Mouse (Mus musculus): Measurements from ENCODE around the gene Pef1.
A peak's percentile ranks its signal among the peaks of the same experiment; 100 is the strongest.

Gene Pef1

DNA sequence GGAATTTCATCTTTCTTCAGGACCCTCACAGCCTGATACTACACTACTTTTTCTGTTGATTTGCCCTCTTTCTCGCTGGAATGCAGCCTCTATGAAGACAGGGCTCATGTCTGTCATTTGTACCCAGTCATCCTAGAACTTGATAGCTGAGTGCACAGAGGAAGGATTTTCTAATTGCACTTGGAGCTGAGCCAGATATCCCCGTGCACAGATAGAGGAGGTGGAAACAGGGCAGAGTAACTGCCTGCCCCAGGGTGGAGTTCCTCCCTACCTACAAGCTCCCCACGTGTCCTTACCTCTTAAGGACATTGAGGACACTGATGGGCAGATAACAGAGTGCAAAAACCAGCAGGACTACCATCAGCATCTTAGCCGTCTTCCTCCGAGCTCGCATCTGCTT, 31.0 kb downstream of the Pef1 start:
- peak in 1 of 2 experiments; percentile 28 for DNase-seq (ENCODE audit: inconsistent age in 2 of 2, low spot score in 1 of 2)

DNA sequence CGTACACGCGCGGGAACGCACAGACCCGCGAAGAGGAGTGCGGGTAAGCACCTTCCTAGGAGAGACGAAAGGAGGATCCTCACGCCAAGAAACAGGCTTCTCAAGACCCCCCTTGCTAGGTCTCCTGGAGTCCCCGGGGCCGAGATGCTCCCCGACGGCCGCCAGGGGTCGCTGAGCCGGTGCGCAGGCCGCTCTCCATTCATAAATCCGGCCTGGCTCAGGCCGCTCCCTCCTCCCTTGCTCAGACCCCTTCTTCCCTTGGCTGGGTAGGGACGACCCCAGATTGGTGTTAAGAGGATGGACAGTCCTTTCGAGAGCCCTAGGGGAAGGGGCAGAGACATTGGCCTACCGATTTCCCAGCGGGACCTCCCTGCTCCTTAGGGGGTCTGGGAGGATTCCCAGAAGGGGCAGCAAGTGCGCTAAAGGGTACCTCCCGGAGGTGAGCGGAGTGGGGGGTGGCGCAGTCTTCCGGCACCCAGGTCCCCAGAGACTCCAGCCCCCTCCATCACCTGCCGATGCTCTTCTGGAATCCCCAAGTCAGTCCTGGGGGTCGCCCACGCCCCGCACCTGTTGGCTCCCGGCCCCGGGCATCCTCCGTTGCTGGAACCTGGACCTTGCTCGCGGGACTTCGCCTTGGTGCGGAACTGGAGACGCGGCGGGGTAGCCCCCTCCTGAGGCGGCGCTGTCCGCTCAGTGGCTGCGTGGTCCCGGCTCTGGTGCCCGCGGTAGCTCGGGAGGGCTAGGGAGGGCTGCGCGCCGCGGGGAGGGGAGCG, 36.3 kb downstream of the Pef1 start:
- DNase-seq (ENCODE audit: inconsistent age in 2 of 2, low spot score in 1 of 2): peak; percentile 74 to 94

DNA sequence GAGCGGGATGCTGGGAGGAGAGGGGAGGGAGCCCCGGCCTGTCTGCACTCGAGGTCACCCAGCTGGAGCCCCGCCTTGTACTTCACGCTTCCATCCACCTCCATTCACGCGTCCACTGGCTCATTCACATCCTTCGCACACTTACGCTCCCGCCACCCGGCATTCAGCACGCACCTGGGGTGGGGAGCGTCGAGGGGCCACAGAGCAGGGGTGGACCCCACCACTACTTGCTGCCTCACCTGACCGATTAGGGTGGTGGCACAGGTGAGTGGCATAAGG, 36.8 kb downstream of the Pef1 start, which contains the start of gene Hcrtr1:
Gene Hcrtr1 (minus strand): TSS at position 146 of the 279 bp plus-strand sequence.
- no peak for DNase-seq (ENCODE audit: inconsistent age in 2 of 2, low spot score in 1 of 2)

DNA sequence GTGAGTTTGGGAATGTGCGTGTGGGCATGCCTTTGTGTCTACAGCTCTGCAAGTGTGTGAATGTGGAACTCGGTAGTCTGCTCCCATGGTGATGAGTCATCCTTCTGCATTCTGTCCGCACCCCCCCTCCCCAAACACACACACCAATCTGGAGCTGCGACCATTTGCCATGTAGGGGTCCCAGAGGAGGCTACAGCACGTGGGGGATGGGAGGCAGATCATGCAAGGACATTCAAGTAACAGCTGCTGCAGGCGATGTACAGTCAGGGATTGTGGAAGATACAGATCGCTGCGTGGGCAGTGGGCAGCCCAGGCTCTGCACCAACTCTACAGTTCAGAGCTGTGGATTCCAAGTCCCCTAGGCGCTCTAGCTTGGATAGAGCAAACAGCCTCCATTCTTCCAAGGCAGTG, 38.6 kb downstream of the Pef1 start:
- DNase-seq (ENCODE audit: inconsistent age in 2 of 2, low spot score in 1 of 2): peak in 1 of 2 experiments; percentile 58

DNA sequence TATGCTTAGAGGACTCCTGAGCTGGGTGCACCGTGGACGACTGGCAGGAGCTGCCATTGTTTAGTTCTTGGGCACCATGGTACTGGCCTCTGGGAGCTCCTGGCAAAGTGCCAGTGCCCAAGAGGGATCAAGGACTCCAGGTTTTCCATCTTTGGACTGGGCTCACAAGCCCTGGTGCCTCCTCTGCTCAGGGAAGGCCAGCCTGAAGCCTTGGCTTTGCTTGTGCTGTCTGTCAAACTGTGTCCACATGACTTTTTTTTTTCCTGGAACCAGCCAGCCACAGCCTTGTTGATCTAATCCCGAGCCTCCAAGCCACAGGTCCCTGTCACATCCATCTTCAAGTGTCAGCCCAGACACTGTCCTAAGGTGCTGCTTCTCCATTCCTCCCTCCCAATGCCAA, 39.4 kb downstream of the Pef1 start:
- DNase-seq (ENCODE audit: inconsistent age in 2 of 2, low spot score in 1 of 2): peak; percentile 68 to 91

DNA sequence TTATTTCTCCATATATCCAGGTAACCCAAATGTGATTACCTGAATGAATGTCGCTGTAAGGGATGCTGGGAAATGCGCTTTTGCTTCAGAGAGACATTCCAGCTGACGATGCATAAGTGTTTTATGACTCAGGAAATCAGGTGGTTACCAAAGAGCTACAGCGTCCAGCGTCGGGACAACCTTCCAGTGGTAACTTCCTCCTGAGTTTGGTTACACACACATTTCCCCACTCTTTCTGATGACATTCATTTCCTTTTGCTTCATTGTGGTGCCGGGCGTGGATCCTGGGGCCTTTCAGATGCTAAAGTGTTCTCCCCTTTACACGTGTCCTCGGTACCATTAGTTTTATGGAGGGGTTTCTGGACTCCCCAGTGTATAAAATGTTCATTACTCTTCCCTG, 46.0 kb downstream of the Pef1 start:
- DNase-seq (ENCODE audit: inconsistent age in 2 of 2, low spot score in 1 of 2): no peak

DNA sequence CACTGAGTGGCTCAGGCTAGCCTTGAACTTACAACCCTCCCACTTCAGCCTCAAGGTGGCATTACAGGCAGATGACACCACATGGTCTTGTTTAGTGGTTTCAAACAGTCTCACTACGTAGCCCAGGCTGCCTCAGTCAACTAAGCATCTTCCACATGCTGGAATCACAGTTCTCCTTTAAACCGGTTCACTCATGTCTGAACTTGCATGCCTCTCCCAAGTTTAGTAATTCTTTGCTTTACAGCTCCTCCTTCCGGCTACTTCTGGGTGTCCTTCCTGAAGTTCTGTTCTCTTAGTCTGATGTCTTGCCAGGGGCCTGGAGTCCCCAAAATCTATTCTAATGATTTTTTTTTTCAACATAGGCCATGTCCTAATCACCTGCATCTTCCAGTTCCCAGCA, 51.9 kb downstream of the Pef1 start:
- peak in 1 of 2 experiments; percentile 44 for DNase-seq (ENCODE audit: inconsistent age in 2 of 2, low spot score in 1 of 2)

DNA sequence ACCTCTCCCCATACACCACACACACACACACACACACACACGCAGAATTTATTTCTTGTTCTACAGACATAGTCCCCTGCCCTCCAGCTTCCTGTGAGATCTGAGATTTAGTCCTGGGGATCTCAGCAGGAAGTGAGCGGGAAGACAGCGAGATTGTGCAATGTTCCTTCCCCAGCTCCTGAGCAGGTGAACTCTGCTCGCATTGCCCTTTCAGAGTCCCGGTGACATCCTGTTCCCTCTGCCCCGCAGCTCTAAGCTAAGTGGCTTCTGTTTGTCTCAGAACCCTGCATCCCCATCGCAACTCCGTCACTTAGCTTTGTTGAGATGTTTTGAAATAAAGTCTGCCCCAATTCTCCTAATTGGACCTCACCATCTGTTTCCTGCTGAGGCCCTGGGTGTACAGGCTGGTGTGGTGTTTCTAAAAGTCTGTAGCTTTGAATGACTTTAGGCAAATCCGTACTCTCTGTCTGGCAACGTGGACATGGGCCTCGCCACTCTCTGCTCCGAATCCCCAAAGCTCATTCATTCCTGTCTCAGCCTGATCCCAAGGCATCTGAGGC, 54.5 kb downstream of the Pef1 start:
- peak in 1 of 2 experiments; percentile 30 for DNase-seq (ENCODE audit: inconsistent age in 2 of 2, low spot score in 1 of 2)

DNA sequence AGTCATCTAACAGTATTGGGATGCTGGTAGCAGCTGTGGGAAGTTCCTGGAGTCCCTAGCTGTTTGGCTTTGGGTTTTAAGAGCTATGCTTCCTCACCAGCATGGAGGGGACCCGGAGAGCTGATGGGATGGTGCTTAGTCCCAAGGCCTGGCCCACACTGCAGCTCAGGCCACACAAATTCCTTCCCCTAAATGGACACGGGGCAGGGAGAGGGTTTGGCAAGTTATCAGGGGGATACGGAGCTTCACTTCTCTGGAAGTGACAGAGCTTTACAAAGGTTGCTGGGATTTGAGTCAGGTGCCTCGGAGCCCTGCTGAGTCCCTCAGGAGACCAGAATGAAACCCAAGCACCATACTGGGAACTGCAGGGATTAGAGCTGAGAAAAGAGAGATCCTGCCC, 59.0 kb downstream of the Pef1 start:
- peak in 1 of 2 experiments; percentile 25 for DNase-seq (ENCODE audit: inconsistent age in 2 of 2, low spot score in 1 of 2)

DNA sequence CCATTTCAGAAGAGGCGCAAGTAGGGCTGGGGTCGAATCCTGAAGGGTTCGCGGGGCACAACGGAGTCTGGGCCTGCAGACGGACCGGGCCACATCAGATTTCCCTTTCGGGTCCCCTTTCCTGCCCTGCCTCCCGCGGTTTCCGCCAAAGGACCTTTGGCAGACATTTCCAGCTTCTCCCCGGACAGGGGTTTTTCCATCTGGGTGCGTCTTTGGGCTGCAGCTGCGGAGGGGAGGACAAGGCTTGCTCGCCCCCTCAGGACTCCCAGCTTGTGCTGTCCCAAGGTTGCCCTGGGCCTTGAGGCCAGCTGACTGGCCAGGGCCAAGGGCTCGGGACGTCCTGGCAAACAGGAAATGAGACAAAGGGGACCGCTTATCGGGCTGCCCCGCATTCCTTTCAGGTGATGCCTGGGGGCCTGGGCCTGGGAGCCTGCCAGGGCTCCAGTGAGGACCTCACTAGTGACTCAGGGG, 61.1 kb downstream of the Pef1 start:
- DNase-seq (ENCODE audit: inconsistent age in 2 of 2, low spot score in 1 of 2): peak; percentile 85 to 90

DNA sequence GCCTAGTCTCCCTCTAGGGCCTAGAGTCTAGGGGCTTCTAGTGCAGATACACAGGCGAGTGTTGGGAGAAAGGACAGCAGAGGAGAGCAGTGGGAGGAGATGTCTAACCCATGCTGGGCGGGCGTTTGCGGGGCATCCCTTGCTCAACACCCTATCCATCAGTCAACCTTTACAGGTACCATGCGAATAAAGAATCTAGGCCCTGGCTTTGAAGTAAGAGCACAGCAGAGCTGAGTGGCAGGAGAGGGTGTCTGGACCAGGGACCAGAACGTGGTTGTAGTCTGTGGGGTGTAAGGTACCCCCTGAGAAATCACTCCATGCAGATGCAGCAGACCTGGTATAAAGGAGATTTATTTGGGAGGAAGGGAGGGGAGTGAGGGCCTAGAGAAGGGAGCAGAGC, 61.8 kb downstream of the Pef1 start:
- DNase-seq (ENCODE audit: inconsistent age in 2 of 2, low spot score in 1 of 2): no peak

DNA sequence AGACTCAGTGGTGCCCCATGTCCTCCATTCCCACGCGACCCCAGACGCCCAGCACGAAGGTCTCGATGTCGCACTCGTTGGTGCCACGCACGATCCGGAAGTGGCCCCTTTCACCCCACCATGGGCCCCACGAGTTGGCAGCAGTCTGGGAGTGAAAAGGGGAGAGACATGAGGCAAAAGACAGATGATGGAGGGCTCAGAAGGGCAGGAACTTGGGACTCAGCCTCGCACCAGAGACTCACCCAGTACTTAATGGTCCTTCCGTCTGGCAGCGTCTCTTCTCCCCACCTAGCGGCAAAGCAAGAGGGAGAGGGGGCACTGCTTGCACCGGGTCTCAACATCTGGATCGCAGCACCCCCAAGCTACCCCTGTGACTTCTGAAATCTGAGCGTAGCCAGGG, 63.7 kb downstream of the Pef1 start:
- no peak for DNase-seq (ENCODE audit: inconsistent age in 2 of 2, low spot score in 1 of 2)

DNA sequence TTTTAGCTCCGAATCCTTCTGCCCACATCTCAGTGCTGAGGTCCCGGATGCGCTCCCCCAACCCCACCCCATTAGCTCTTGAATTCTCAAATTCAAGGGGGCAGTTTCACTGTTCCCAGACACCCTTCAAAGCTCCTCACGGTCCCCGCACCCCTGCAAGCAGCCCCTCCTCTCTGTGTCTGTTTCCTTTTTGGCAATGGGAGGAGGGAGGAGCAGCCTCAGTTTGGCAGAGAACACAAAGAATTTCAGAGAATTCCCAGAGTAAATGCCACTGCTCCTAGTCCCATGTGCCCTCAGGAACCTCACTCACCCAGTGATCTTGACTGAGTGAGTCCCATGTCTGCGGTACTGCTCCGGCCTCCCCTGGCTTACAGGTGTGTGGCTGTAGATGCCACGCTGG, 64.2 kb downstream of the Pef1 start:
- DNase-seq (ENCODE audit: inconsistent age in 2 of 2, low spot score in 1 of 2): peak; percentile 50 to 80

DNA sequence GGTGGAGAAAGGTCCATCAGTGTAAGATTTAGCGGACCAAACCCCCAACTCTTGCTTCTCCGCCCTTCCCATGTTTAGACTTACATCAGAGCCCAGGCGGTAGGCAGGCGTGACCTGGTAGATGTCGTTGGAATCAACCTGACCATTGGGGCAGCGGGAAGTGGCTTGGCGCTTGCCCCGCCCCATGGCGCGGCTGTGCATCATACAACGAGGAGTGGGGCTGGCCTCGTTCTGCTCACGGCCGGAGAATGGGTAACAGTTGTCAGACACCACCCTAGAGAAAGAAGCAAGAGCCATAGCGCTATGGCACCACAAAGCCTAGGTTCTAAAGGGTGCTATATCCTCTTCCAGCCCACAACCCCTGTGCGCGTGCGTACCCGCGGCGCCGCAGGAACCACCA, 65.0 kb downstream of the Pef1 start:
- peak; percentile 40 to 62 for DNase-seq (ENCODE audit: inconsistent age in 2 of 2, low spot score in 1 of 2)

DNA sequence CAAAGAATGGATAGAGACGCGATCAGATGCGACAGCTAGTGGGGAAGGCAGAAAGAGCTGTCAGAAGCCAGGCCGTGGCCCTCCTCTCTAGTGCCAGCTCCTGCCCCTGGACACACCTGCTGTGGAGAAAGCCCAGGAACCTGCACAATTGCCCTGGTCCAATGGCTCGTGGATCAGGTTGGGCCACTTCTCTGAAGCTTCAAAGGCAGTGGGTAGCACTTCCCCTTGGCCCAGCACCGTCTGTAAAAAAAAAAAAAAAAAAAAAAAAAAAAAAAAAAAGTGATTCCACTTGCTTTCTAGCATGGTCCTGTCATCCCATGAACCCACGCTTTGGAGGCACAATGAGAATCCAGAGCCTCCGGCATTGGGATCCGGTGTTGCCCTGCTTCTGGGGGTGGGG, 65.5 kb downstream of the Pef1 start:
- peak in 1 of 2 experiments; percentile 39 for DNase-seq (ENCODE audit: inconsistent age in 2 of 2, low spot score in 1 of 2)

DNA sequence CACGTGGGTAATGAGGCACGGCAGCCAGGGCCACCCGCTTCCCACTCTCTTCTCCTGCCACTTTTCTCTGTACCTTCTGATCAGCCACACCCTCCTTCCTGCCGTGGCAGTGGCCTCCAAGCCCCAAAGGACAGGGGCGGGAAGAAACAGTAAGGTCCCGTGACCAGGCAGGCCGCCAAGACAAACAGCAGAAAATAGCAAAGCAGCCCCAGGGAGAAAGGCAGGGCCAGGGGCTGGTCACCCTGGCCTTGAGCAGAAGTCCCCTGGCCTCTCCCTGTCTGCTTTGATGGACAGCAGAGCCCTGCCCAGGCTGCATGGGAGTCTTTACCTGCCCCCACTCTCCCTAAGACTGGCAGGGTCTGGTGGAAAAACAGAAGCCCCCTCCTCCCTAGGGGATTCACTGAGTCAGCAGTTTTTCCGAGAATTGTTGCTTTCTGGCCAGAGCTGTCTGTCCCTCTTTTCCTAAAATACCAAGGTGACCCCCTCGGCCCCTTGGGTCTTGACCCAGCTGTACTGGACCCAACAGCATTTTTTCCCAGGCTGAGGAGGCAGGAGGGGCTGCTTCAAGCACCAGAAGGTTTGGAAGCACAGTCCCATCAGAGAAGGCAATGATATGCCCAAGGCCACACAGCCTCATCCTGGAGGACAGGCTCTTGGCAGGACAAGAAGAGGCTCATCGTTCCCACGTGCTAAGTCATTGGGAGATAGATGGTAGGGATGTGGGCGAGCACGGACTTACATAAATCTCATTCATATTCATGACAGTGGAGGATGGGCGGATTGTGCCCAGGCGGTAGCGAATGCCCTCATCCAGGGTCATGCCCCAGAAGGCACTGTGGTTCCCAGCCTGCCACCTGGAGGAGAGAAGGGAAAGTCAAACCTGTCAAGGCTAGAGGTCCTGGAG, 66.2 kb downstream of the Pef1 start:
- DNase-seq (ENCODE audit: inconsistent age in 2 of 2, low spot score in 1 of 2): peak; percentile 94 to 97

DNA sequence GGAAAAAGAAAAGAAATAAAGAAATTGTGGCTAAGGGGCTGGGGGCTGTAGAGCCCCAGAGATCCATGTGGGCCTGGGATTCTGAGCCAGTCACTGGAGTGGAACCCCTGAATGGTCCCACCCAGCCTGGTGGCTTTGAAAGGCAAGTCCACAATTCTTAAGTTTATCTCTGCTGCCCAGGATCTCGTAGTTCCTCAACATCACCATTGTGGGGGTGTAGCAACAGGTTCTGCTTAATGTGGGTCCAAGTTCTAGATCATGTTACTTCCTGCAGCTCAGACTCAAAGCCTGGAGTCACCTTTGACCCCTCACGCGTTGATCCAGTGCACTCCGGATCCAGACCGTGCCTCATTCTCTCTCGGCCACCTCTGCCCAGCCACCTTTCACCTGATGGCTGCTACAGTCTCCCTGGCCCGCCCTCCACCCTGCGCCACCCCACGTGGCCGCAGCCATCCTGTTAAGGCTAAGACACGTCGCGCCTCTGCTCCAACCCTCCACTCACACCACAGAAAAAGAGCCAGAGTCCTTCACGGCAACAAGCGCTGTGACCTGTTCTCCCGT, 67.1 kb downstream of the Pef1 start:
- DNase-seq (ENCODE audit: inconsistent age in 2 of 2, low spot score in 1 of 2): peak; percentile 31 to 56

DNA sequence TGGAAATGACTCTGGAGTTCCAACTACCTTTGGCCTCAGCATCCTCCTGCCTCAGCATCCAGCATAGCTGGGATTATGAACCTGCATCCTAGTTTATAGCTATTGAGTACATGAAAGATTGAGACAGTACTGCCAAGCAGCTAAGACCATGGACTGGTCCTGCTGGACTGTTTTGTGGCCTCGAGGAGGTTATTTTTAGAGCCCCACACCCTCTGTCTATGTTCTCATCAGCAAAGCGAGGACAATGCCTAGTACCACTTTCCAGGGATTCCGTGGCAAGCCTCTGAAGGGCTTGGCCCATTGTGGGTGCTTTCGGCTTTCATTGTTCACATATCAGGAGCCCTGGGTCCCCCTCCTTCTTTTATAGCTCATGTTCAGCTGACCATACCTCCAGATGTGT, 68.0 kb downstream of the Pef1 start:
- DNase-seq (ENCODE audit: inconsistent age in 2 of 2, low spot score in 1 of 2): peak in 1 of 2 experiments; percentile 63

DNA sequence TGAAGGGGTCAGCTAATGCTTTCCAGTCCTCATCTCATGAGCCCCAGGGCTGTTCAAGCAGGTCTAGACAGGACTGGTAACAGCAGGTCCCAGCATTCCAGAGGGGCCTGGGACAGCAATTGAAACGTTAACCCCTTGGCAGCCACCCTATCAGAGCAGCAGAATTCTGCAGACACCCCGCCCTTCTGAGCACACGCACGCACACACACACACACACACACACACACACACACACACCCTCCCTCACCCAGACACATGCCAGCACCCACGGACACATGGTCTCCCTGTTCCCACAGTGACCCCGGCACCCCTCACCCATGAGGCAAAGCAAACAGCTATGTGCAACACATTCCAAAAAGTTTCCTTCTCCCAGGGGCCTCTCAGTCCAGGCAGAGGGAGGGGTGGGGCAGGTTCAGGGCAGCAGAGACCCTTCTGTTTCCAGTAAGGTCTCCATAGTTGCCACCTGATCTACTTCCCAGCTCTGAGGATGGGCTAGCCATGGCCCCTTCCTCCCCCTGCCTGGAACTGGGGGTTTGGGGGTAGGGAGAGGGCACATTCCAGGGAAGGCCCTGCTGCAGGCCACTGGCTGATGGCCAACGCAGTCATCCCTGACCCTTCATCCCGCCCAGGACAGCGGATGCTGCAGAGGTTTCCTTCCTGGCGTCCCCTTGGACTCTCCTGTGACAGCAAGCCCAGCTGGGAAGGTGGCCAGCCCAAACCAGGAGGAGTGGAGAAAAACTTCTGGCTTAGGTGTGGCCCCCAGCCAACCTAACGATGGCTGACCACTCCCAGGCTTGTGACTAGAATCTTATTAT, 69.8 kb downstream of the Pef1 start:
- peak; percentile 84 to 89 for DNase-seq (ENCODE audit: inconsistent age in 2 of 2, low spot score in 1 of 2)

DNA sequence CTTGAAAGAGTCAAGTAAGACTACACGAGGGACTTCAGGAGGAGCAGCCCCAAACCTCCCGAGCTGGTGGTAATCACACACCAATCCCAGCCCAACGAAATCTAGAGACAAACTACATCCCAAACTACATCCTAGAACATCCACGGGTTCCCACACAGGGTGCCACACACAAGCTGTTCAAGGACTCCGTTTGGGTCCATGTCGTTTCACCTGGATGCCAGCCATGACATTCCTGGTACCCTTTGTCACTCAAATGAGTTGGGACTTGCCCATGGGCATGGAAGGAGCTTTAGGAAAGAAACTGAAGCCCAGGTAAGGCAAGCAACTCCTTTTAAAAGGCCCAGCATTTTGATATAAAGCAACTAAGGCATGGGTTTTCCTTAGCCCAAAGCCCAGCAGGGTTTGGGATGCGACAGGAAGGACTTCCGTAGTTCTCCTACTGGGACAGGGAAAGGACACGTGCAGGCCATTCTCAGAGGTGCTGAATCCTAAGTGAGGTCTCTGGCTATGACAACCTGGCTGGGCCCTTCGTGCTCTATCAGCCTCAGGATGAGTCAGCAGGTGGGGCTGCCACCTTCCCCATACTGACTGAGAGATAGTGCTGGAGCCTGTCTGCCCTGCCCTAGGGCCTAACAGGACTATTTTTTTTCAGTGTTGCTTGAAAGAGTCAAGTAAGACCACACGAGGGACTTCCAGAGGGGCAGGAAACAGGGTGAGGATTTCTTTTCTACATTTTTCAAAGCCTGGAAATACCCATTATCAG, 70.9 kb downstream of the Pef1 start:
- peak; percentile 46 to 72 for DNase-seq (ENCODE audit: inconsistent age in 2 of 2, low spot score in 1 of 2)

Data from adrenal gland, adult (tissue).